Mouse (Mus musculus) G1E (cell line): ENCODE results near the gene Snx29.

ENCODE experiments used
- CTCF ChIP-seq: IDR thresholded peaks from 2 replicates; pipeline ENCODE4 v1.5.1; 2012; ENCODE audit warnings: low read depth, low read length, inconsistent platforms, mixed read lengths
- GATA1 ChIP-seq: IDR thresholded peaks from 2 replicates; pipeline ENCODE4 v1.6.1; 2012; ENCODE audit warnings: borderline replicate concordance, low read length, inconsistent platforms, mixed read lengths

- TF ChIP-seq CTCF (no peak), GATA1 (no peak)
These were observed 425.2 kb downstream of the Snx29 start for GRCm38 (mm10) chr16:11747867-11748266.
